ENCODE assay signal across 8 mouse cellular contexts in the genomic region with DNA sequence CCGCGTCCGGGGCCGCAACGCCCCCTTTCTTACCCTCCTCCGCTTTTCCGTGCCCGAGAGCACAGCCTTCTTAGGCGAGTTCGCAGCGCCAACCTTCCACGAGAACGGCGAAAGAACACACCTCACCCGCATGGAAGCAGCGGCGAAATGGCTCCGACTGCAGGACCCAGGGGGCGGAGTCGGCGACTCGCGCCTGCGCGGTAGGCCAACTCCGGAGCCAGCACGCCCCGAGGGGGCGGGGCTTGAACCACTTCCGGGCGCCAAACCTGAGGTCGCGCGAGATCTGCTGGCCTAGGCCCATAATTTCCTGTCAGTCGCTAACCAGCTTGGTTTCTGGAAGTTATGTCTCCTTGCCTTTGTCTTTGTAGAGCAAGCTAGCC. TPM values are rescaled to one million over a fixed set of nuclear protein-coding genes. Genes with fewer than 3 reads are reported as not detected.
A peak's percentile ranks its signal among the peaks of the same experiment; 100 is the strongest.
DNase-seq lines count a peak whose midpoint lies in the region; ATAC-seq and TF ChIP-seq lines count a peak whose summit lies in the region.

A gene (minus strand): TSS at position 161 of the 380 bp plus-strand sequence.

- H3K9me3 ChIP-seq in embryonic facial prominence, embryonic 15.5 days (replicated peaks): no peaks in the 10 kb centered on the region
- no peaks in the 10 kb centered on the region for H3K9me3 ChIP-seq in limb, embryonic 14.5 days (ENCODE audit: control insufficient read depth, low read length)
- no peaks in the 10 kb centered on the region for H3K9me3 ChIP-seq in midbrain, postnatal 0 days (ENCODE audit: low read length)

- peak; percentile 92 for ATAC-seq in embryonic facial prominence, embryonic 15.5 days (ENCODE audit: insufficient number of reproducible peaks, low FRiP score, low TSS enrichment, low read depth)
- ATAC-seq in limb, embryonic 14.5 days (ENCODE audit: low FRiP score, low read depth): peak; percentile 93
- peak; percentile 90 for ATAC-seq in midbrain, postnatal 0 days (ENCODE audit: low FRiP score)

- DNase-seq in 416B (ENCODE audit: low read depth): peak; percentile 96
- peak; percentile 96 for DNase-seq in heart, adult 8-10 months (ENCODE audit: low spot score)
- DNase-seq in kidney, adult 9 months: peak; percentile 98
- DNase-seq in limb, embryonic 14.5 days (ENCODE audit: low spot score): peak; percentile 98
- DNase-seq in midbrain, postnatal 0 days (ENCODE audit: low spot score): peak; percentile 98
- DNase-seq in spleen, postnatal 14 days (ENCODE audit: low spot score in 2 of 2): peak; percentile 98

- no peaks in the 10 kb centered on the region for H3K27me3 ChIP-seq in embryonic facial prominence, embryonic 15.5 days
- H3K27me3 ChIP-seq in limb, embryonic 14.5 days (ENCODE audit: control insufficient read depth, insufficient read depth, low read length): no peaks in the 10 kb centered on the region
- no peaks in the 10 kb centered on the region for H3K27me3 ChIP-seq in midbrain, postnatal 0 days (ENCODE audit: insufficient read depth, low read length)

- peak within 1 kb of the TSS; percentile 90 for H3K9ac ChIP-seq in embryonic facial prominence, embryonic 15.5 days
- H3K9ac ChIP-seq in limb, embryonic 14.5 days (ENCODE audit: low read depth, low read length, severe bottlenecking): peak within 1 kb of the TSS; percentile 95
- peak within 1 kb of the TSS; percentile 82 for H3K9ac ChIP-seq in midbrain, postnatal 0 days (replicated peaks; ENCODE audit: low read length, poor library complexity, severe bottlenecking)

- H3K4me2 ChIP-seq in embryonic facial prominence, embryonic 15.5 days (replicated peaks): peak within 1 kb of the TSS; percentile 64
- peak within 1 kb of the TSS; percentile 48 for H3K4me2 ChIP-seq in limb, embryonic 14.5 days (replicated peaks; ENCODE audit: low read depth, low read length, severe bottlenecking)
- H3K4me2 ChIP-seq in midbrain, postnatal 0 days (ENCODE audit: low read depth, low read length, poor library complexity, severe bottlenecking): peak within 1 kb of the TSS; percentile 54

- 0 out of 2 replicates have a peak, but pooled peaks cover 2% of the 10 kb centered on the region for H3K36me3 ChIP-seq in embryonic facial prominence, embryonic 15.5 days
- peaks cover 2% of the 10 kb centered on the region; the same call in 1 of the 2 replicates for H3K36me3 ChIP-seq in limb, embryonic 14.5 days (ENCODE audit: control insufficient read depth, insufficient read depth, low read length)
- H3K36me3 ChIP-seq in midbrain, postnatal 0 days (ENCODE audit: insufficient read depth, low read length): no peaks in the 10 kb centered on the region

- H3K4me1 ChIP-seq in bone marrow, adult 2 months (ENCODE audit: control insufficient read depth, insufficient read depth, low read length): no peaks in the 10 kb centered on the region; the same call in 1 of the 2 replicates
- peaks cover 20% of the 10 kb centered on the region for H3K4me1 ChIP-seq in embryonic facial prominence, embryonic 15.5 days
- H3K4me1 ChIP-seq in limb, embryonic 14.5 days (ENCODE audit: control insufficient read depth, insufficient read depth, low read length): peaks cover 21% of the 10 kb centered on the region
- peaks cover 6% of the 10 kb centered on the region; the same call in 1 of the 2 replicates for H3K4me1 ChIP-seq in midbrain, postnatal 0 days (ENCODE audit: insufficient read depth, low read length)

- H3K4me3 ChIP-seq in bone marrow, adult 2 months (replicated peaks; ENCODE audit: control insufficient read depth, low read depth, low read length): peak within 1 kb of the TSS; percentile 97
- H3K4me3 ChIP-seq in embryonic facial prominence, embryonic 15.5 days (replicated peaks): peak within 1 kb of the TSS; percentile 100
- H3K4me3 ChIP-seq in limb, embryonic 14.5 days (replicated peaks; ENCODE audit: low read length): peak within 1 kb of the TSS; percentile 100
- H3K4me3 ChIP-seq in midbrain, postnatal 0 days (ENCODE audit: low read depth, low read length): peak within 1 kb of the TSS; percentile 75

- no peak for TF ChIP-seq CTCF in bone marrow, adult 2 months (IDR thresholded peaks at IDR 0.05; ENCODE audit: control insufficient read depth, insufficient read depth, low read length)
- TF ChIP-seq CTCF in midbrain, postnatal 0 days (IDR thresholded peaks at IDR 0.05): peak; percentile 38

- peak within 1 kb of the TSS; percentile 61 for H3K27ac ChIP-seq in bone marrow, adult 2 months (ENCODE audit: control insufficient read depth, insufficient read depth, low read depth, low read length, poor library complexity)
- H3K27ac ChIP-seq in embryonic facial prominence, embryonic 15.5 days (replicated peaks): peak within 1 kb of the TSS; percentile 91
- peak within 1 kb of the TSS; percentile 83 for H3K27ac ChIP-seq in limb, embryonic 14.5 days (replicated peaks; ENCODE audit: low read depth, low read length)
- peak within 1 kb of the TSS; percentile 87 for H3K27ac ChIP-seq in midbrain, postnatal 0 days (ENCODE audit: low read depth, low read length)

- TF ChIP-seq POLR2A in bone marrow, adult 2 months (IDR thresholded peaks at IDR 0.05; ENCODE audit: borderline replicate concordance, control insufficient read depth, low read depth, low read length): peak; percentile 99
- peak; percentile 98 for TF ChIP-seq POLR2A in limb, embryonic 14.5 days (IDR thresholded peaks at IDR 0.05; ENCODE audit: borderline replicate concordance, extremely low read depth, insufficient read depth, insufficient read length)

- WGBS in bone marrow, adult 2 months: under 1% methylated on average over 35 of the region's 35 CpGs
- 0% methylated on average over 35 of the region's 35 CpGs for WGBS in embryonic facial prominence, embryonic 15.5 days
- 0% methylated on average over 27 of the region's 35 CpGs for WGBS in limb, embryonic 14.5 days
- WGBS in midbrain, postnatal 0 days: 0% methylated on average over 35 of the region's 35 CpGs

RNA-seq across cellular contexts. Expression of the gene that starts here (rescaled TPM):
- polyA plus RNA-seq in bone marrow, adult 2 months (2011; ENCODE audit: insufficient read depth, insufficient read length, low replicate concordance, missing spikeins): 62.9 and 88.7 TPM in 2 replicates
- 26.5 and 26.9 TPM in 2 replicates for polyA plus RNA-seq in embryonic facial prominence, embryonic 15.5 days (2015; fragmentation: Nextera tagmentation; extraction: Ambion mirVana)
- total RNA-seq in heart, adult 8-10 months (2022): 10 to 100 TPM; 35.5 to 42.1 (median 38.2) TPM
- 104 and 143 TPM in 2 replicates for polyA plus RNA-seq in limb, embryonic 14.5 days (2012; rRNA removed)
- polyA plus RNA-seq in limb, embryonic 14.5 days (2014; fragmentation: Nextera tagmentation; extraction: Ambion mirVana): 24.2 and 26.9 TPM in 2 replicates
- total RNA-seq in midbrain, postnatal 0 days (2014; rRNA removed): 53.7 and 134 TPM in 2 replicates
- polyA plus RNA-seq in midbrain, postnatal 0 days (2015; fragmentation: Nextera tagmentation; extraction: Ambion mirVana): 20.3 and 30.0 TPM in 2 replicates

Comparison
In these comparisons a context has a peak if more than half of its experiments do, and no peak if none do; other contexts are left out.
1. Peak in every context shown above with its lines: DNase-seq, ATAC-seq, H3K4me3 ChIP-seq and H3K27ac ChIP-seq.